Mouse (Mus musculus) mesoderm, embryonic 11.5 days (tissue): ENCODE measurements around the gene Tnrc6b.

Source experiments
- DNase-seq: peaks from one replicate; pipeline ENCODE4 v3.0.0-alpha.2; 2012; ENCODE audit warnings: low read depth, low spot score

The Tnrc6b gene

DNA sequence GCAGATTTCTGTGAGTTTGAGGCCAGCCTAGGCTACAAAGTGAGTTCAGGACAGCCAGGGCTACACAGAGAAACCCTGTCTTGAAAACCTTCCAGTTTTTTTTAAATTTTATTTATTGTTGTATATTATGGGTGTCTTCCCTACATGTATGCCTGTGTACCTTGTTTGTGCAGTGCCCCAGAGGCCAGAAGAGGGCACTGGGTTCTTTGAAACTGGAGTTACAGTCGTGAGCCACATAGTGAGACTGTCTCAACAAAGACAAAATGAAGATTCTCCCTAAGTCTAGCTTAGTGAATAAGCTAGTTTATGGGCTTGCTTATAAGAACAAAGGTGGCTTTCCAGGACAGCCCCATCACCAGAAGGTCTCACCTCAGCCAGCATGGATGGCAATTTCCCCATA, 25.4 kb downstream of the Tnrc6b start:
- DNase-seq, result no peak

GRCm38 (mm10) chr15:80738244-80738643, 27.1 kb downstream of the Tnrc6b start:
- DNase-seq, result no peak

DNA sequence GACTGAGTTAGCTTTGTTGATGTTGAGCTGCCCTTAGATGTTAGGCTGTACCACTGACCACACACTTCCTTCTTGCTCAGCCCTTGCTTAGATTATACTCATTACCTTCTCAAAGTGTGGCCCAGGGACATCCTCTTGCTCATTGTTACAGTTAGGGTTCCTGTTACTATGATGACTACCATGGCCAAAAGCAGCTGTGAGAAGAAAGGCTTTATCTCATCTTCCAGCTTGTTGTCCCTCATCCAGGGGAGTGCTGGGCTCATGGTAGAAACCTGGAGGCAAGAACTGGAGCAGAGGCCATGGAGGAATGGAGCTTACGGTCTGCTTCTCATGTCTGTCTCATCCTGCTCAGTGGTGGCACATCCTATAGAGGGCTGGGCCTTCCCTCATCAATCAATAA, 28.9 kb downstream of the Tnrc6b start:
- no peak for DNase-seq

DNA sequence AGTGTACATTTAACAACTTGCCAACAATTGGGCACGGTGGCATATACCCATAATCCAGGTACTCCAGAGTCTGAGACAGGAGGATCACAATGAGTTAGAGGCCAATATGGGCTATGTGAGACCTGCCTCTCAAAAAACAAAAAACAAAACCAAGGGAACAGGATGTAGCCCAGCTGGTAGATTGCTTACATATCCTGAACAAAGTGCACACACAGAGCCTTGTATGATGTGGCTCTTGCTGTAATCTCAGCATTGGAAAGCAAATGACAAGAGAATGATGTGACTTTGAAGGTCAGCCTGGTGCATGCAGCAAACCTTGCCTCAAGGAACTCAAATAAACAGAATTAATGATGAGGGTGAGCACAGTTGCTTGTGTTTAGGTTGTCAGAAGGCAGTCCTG, 30.7 kb downstream of the Tnrc6b start:
- no peak for DNase-seq

GRCm38 (mm10) chr15:80742991-80743474, 31.9 kb downstream of the Tnrc6b start:
- no peak for DNase-seq

DNA sequence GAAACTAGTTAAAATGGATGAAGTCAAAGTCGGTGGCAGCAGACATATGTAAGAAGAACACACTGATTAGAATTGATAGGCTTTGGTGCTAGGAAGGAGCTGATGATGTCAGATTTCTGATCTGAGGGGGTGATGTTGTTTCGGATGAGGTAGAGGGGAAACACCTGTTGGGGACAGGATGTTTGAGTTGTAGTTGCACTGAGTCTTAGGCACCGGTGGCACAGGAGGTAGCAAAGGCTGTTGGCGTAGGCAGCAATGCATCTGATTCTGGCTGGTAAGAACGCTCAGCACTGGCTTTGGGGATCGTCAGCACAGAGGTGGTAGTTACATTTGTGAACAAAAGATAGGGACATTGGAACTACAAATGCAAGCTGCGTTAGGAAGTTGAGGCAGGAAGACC, 32.5 kb downstream of the Tnrc6b start:
- DNase-seq, result no peak

GRCm38 (mm10) chr15:80744667-80745422, 33.7 kb downstream of the Tnrc6b start:
- DNase-seq, result no peak

DNA sequence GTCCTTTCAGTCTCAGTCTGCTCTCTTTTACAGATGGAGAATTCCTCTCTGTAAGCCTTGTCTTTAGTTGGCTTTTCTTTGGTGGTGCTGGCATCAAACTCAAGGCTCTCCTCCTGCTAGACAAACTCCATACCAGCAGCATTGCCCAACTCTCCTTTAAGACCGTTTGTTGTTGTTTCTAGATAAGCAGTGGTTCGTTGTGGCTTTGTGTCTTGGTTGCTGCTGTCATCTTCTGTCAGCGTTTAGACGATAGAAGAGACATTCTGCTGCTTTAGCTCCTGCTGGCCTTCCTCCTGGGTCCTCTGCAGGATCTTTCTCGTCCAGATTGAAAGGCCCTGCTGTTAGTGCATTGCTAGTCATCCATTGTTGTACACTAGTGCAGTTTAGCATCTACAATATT, 37.9 kb downstream of the Tnrc6b start:
- no peak for DNase-seq

- DNase-seq, result no peak
These were observed 42.2 kb downstream of the Tnrc6b start for GRCm38 (mm10) chr15:80753351-80753750.

DNA sequence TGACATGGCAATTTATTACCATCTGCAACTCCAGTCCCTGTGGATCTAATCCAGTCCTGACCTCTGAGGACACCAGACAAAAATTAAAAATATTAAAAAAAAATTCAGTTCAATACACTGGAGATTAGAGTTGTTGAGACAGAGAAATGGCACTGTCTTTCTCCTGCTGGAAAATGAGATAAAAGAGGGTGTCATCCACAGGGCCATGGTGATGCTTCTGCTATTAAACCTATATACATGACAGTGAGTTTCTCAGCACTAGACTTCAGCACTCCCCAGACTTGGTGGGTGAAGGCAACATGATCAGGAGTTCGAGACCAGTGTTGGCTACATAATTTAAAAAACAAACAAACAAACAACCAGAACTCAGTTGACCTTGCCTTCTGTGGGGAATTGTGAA, 43.0 kb downstream of the Tnrc6b start:
- DNase-seq, result no peak

DNA sequence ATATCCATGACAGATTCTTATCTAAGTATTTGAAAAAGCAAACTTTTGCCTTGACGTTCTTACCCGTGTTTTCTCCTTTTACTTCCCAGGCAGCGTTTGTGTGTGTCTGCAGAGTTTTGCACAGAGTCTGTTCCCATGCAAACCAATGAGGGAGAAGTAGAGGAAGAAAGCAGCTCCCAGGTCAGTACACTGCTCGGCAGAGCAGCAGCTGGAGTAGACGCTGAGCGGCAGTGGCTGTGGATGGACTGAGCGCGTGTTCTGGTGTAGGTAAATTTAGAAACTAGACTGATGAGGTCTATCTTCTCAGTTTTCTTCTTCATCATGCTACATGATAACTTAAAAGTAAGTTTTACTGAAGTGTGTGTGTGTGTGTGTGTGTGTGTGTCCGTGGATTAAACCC, 48.3 kb downstream of the Tnrc6b start:
- no peak for DNase-seq

DNA sequence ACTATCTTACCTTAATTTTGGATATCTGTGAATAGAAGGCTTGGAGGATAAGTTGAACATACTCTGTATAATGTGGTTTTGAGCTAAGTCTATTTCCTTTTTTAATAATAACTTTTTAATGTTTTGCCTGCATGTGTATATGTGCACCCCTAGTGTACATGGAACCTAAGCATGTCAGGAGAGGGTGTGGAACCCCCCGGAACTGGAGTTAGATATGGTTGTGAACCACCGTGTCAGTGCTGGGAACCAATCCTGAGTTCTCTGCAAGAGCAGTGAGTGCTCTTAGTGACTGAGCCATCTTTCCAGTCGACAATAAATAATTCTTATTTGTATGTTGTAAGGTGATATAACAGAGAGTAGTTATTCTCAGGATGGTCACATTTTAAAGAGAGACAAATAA, 49.4 kb downstream of the Tnrc6b start:
- DNase-seq, result no peak

DNA sequence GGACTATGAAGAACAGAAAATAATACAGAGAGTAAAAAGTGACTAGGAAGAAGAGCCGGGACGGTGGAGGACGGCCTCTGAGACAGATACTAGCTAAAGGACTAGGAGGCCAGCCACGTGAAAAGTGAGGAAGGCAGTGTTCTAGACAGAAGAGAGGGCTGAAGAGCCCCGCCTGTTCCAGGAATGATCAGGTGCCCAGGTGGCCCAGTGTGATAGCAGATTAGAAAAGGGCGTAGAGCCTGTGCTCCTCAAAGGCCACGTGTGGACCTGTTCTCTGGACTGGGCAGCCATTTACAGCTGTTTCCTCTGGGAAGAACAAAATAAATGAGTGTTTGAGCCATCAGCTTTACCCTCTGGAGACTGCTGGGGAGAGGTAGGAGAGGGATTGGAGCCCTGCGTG, 49.8 kb downstream of the Tnrc6b start:
- DNase-seq, result no peak

GRCm38 (mm10) chr15:80762621-80763020, 51.5 kb downstream of the Tnrc6b start:
- no peak for DNase-seq

- no peak for DNase-seq
These were observed 53.6 kb downstream of the Tnrc6b start for GRCm38 (mm10) chr15:80764666-80765065.

DNA sequence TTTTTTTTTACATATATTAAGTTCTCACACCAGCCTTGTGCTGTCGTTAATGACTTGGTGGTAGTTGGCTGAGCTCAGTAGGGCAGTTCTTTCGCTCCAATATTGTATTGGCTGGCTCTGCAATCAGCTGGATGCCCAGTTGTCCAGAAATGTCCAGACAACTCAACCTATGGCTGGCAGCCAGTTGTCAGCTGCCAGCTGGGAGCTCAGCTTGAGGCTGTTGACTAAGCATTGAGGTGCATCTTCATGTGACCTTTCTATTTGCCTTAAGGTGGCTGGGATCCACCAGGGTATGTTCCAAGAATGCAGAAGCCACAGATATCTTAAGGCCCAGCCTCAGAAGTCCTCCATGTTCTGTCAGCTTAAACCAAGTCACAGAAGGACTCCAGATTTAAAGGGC, 54.3 kb downstream of the Tnrc6b start:
- DNase-seq, result no peak

DNA sequence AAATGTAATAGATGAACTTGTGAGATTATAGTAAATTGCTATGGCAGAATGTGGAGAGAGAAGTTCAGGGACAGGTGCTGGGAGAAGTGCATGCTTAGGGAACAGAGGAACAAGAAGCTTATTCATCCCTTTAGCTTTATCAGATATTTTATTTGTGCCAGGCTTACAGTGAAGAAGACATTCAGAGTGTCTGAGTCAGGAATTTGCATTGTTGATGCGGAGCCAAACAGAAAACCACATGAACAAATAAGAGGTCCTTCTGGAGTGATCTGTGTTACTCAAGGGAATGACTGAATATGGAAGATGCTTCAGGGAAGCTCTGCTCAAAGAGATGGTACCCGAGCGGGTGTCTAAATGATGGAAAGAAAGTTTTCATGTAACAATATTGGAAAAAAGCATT, 57.1 kb downstream of the Tnrc6b start:
- DNase-seq, result no peak

DNA sequence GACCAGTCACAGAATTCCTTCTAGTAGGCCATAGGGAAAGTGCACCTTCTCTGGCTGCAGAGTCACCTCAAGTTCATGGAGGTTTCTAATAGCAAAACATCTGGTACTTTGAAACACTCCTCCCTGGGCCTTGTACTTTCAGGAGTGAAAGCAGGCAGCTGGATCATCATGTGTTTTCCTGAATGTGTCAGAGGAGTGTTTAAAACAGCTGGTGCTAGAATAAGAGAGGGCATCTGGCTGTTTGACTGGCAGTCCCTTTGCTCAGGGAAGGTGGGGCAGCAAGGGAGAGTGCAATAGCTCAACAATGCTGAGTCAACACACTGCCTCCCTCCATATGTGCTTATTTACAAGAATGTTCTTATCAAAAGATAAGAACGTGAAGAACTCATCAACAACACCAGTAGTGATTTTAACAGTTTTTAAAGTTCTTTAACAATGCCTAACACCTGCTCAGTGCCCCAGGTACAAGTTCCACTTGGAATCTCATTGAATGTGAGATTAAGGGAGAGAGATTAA, 60.9 kb downstream of the Tnrc6b start:
- DNase-seq, result no peak

DNA sequence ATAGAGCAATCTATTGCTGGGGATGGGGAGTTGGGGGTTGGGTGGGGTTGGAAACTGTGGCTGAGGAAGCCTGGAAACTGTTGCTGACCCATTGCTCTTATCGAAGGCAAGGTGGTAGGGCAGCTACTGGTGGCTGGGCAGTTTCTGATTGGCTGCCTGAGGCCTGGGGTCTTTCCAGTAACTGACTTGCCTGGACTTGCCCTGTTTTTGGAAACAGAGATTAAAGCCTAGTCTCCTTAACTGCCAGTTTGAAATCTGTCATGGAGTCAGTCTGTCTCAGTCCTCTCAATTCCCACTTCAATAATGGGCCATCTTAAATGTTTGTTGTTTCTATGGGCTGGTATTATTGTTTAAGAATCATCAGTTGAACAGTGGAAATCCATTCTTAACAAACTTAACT, 63.6 kb downstream of the Tnrc6b start:
- no peak for DNase-seq

GRCm38 (mm10) chr15:80779006-80779405, 67.9 kb downstream of the Tnrc6b start:
- DNase-seq, result no peak

DNA sequence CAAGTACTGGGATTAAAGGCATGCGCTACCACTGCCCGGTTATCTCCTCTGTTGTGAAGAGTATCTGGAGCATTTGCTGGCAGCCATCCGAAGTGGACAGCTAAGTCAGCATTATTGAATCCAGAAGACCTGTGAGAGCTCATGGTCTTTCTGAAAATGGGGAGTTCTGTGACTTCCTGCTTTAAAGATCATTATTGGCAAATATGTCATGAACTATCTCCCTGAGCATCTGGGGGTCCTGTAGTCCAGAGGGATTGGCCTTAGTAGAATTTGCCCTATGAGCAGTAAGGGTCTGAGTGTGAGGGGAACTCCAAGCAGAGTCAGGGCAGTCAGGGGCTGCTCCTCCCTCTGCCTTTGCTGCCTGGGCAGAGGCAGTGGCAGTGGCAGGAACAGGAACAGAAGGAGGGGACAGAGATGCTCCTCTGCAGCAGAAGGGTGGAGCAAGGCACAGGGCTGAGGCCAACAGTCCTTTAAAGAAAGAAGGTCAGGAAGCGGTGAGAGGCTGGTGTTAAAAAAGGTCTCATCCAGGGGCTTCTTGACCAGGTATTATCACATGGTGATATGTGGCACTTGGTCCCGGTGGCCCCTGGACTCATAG, 69.1 kb downstream of the Tnrc6b start:
- no peak for DNase-seq

- DNase-seq, result no peak
These were observed 70.2 kb downstream of the Tnrc6b start for GRCm38 (mm10) chr15:80781218-80781806.

DNA sequence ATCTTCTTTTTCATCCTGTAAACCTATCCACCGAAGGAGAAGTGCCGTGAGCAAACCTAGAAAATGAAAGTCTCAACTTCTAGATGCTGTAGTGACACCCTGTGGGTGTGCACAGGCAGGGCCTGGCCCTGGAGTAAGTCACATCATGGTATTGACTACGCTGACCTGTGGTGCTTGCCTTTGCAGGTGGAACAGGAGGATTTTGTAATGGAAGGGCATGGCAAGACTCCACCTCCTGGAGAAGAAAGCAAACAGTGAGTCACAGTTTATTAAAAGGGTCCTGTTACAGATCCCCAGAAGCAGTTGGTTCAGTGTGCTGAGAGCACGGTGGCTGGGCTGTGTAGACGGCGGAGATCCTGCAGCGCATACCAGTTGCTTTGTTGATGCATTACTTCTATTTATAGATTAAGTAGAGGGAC, 73.4 kb downstream of the Tnrc6b start:
- DNase-seq, result no peak
